Mouse (Mus musculus): ENCODE data around the gene Ubqln1.

GRCm38 (mm10) chr13:58201343-58201742 is 14.1 kb downstream of the Ubqln1 start:
- TF ChIP-seq CTCF (IDR thresholded peaks at IDR 0.05; ENCODE audit: control insufficient read depth, insufficient read depth, insufficient replicate concordance, low read depth, low read length) (no peak), POLR2A (IDR thresholded peaks at IDR 0.05; ENCODE audit: control insufficient read depth, low read depth, low read length) (no peak)
